Mouse (Mus musculus): ENCODE measurements around the gene Rad50.

Rad50 gene

GRCm38 (mm10) chr11:53699351-53699750, 7.8 kb downstream of the Rad50 start:
- no peak for DNase-seq (ENCODE audit: low read depth in 2 of 2, low spot score in 2 of 2)

DNA sequence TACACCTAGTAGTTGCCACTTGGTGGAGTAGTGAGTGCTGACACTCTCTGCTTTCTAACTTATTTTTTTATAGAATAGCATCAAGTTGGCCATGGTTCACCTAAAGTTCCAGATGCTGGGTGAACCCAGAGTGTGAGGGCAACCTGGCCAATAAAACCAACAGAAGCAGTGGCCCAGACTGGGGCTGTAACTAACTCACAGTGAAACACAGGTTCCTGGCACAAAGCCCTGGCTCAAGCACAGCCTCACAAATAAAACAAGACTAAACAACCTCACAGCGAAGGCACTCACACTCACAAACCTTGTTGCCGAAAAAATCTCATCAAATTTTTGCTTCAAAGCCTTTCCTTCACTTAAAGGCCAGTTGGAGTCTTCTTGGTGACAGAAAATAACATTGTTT, 8.6 kb downstream of the Rad50 start:
- no peak for DNase-seq (ENCODE audit: low read depth in 2 of 2, low spot score in 2 of 2)

DNA sequence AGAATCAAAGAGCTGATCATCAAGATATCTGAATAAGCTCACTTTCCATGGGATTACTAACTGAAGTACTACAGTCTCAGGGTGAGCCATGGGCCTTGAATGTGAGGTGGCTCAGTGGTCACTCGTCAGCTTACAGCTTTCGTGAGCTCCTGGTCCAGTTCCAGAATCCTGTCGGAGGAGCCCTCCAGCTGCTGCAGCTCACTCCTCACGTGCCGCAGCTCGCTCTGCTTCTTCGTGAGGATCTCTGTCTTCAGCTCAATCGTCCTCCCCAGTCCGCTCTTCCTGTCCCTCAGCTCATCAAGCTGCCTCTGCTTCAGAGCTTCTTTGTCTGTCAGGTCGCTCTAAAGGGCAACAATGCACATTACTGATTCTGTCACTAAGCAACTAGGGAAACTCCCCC, 15.1 kb downstream of the Rad50 start:
- no peak for DNase-seq (ENCODE audit: low read depth in 2 of 2, low spot score in 2 of 2)

GRCm38 (mm10) chr11:53682994-53683530, 24.1 kb downstream of the Rad50 start:
- DNase-seq (ENCODE audit: low read depth in 2 of 2, low spot score in 2 of 2), result no peak

GRCm38 (mm10) chr11:53682170-53682569, 24.9 kb downstream of the Rad50 start:
- DNase-seq (ENCODE audit: low read depth in 2 of 2, low spot score in 2 of 2), result no peak

DNA sequence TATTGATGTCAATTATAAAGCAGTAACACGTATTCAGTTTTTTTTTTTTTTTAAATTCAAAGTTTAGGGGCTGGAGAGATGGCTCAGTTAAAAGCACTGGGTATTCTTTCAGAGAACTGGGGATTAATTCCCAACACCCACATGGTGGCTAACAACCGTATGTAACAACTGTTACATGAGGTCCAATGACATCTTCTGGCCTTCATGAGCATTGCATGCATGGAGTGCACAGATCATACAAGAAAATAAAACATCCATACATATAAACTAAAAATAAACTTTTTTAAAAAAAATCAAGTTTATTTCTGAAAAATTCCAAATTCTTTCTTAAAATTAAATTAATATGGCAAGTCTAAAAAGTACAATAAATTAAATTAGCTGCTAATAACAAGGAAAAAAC, 25.4 kb downstream of the Rad50 start:
- no peak for DNase-seq (ENCODE audit: low read depth in 2 of 2, low spot score in 2 of 2)

DNA sequence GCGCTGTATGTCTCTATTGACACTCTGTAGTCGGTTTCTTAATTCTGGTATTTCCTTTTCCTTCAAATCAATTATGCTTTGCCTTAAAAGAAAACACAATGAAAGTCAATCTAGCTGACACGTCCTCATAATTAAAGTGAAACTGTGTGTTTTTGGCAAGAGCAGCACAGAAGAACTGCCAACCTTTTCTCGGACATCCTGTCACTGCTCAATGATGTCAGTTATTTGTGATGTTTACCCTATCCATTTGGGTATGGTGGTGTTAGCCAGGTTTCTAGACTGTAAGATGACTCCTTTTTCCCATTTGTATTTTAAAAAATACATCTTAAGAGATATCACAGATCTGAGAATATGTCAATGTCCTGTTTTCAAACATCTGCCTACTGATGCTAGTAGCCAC, 27.0 kb downstream of the Rad50 start:
- DNase-seq (ENCODE audit: low read depth in 2 of 2, low spot score in 2 of 2), result no peak

- DNase-seq (ENCODE audit: low read depth in 2 of 2, low spot score in 2 of 2), result no peak
These were observed 35.7 kb downstream of the Rad50 start for GRCm38 (mm10) chr11:53671414-53671813.

- DNase-seq (ENCODE audit: low read depth in 2 of 2, low spot score in 2 of 2), result no peak
These were observed 43.0 kb downstream of the Rad50 start for GRCm38 (mm10) chr11:53664091-53664490.

- no peak for DNase-seq (ENCODE audit: low read depth in 2 of 2, low spot score in 2 of 2)
These were observed 44.1 kb downstream of the Rad50 start for GRCm38 (mm10) chr11:53662794-53663674.

- no peak for DNase-seq (ENCODE audit: low read depth in 2 of 2, low spot score in 2 of 2)
These were observed 49.3 kb downstream of the Rad50 start for GRCm38 (mm10) chr11:53657828-53658227.

GRCm38 (mm10) chr11:53657381-53657780, 49.7 kb downstream of the Rad50 start:
- no peak for DNase-seq (ENCODE audit: low read depth in 2 of 2, low spot score in 2 of 2)

DNA sequence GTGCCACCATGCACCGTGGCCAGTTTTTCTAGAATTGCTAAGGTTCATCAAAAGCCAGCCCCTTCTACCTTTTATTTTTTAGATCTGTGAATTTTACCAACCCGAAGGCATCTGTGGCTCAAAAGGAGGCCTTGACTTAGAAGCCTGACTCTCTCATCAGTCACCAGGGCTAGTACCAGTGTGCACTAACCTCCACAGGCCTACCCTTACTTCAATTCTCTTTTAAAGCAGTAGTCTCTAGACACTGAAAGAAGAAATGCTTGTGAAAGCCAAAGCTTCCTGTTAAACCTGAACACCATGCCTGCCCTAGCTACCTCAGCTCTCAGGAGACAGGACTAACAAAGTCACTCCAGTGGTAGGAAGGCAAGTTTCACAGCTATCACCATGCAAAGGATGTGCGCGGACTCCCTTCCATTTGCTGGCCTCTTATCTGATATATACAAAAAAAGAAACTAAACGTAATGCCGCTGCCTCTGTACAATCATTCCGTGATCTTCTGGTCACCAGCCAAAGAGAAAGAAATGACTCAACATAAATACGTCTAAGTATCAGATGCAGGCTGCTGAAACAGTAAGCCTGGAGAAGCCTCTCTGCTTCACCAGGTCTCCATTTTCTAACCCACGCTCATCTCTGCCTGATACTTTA, 50.4 kb downstream of the Rad50 start:
- no peak for DNase-seq (ENCODE audit: low read depth in 2 of 2, low spot score in 2 of 2)

GRCm38 (mm10) chr11:53655043-53655442, 52.1 kb downstream of the Rad50 start:
- DNase-seq (ENCODE audit: low read depth in 2 of 2, low spot score in 2 of 2), result no peak

- no peak for DNase-seq (ENCODE audit: low read depth in 2 of 2, low spot score in 2 of 2)
These were observed 54.7 kb downstream of the Rad50 start for GRCm38 (mm10) chr11:53652427-53652826.

GRCm38 (mm10) chr11:53651441-53651840, 55.7 kb downstream of the Rad50 start:
- DNase-seq (ENCODE audit: low read depth in 2 of 2, low spot score in 2 of 2), result no peak

- no peak for DNase-seq (ENCODE audit: low read depth in 2 of 2, low spot score in 2 of 2)
These were observed 63.1 kb downstream of the Rad50 start for GRCm38 (mm10) chr11:53644017-53644416.

DNA sequence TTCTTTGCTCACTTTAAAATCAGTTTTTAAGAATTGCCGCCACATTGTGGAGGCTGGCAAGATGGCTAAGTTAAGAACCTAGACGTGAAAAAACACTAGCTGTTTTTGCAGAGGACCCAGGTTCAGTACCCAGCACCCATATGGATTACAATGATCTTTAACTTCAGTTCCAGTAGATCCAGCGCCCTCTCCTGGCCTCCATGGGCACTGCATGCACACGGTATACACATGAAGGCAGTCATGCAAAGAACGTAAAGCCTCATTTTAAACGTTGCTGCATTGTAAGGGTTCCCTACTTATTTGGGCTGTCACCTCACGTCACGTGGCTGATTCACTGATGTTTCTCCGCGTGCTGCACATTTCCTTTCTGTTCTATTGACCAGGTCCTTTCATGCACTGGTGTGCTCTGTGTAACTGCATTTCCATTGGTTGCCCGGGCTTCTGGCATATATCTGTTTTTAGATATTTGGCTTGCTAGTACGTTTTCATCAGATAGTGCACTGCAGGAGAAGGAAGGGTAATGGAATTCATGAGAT, 64.3 kb downstream of the Rad50 start:
- no peak for DNase-seq (ENCODE audit: low read depth in 2 of 2, low spot score in 2 of 2)

- no peak for DNase-seq (ENCODE audit: low read depth in 2 of 2, low spot score in 2 of 2)
These were observed 69.3 kb downstream of the Rad50 start for GRCm38 (mm10) chr11:53637803-53638260.

- no peak for DNase-seq (ENCODE audit: low read depth in 2 of 2, low spot score in 2 of 2)
These were observed 69.9 kb downstream of the Rad50 start for GRCm38 (mm10) chr11:53637046-53637802.

GRCm38 (mm10) chr11:53636183-53636646, 70.9 kb downstream of the Rad50 start:
- DNase-seq (ENCODE audit: low read depth in 2 of 2, low spot score in 2 of 2), result no peak
